Mouse (Mus musculus) kidney, adult 11 months (tissue): ENCODE measurements around the gene Nmur1.
A peak's percentile ranks its signal among the peaks of the same experiment; 100 is the strongest.

Experiments
- DNase-seq: peaks from one replicate; pipeline ENCODE4 v3.0.0; 2022

Nmur1 gene

DNA sequence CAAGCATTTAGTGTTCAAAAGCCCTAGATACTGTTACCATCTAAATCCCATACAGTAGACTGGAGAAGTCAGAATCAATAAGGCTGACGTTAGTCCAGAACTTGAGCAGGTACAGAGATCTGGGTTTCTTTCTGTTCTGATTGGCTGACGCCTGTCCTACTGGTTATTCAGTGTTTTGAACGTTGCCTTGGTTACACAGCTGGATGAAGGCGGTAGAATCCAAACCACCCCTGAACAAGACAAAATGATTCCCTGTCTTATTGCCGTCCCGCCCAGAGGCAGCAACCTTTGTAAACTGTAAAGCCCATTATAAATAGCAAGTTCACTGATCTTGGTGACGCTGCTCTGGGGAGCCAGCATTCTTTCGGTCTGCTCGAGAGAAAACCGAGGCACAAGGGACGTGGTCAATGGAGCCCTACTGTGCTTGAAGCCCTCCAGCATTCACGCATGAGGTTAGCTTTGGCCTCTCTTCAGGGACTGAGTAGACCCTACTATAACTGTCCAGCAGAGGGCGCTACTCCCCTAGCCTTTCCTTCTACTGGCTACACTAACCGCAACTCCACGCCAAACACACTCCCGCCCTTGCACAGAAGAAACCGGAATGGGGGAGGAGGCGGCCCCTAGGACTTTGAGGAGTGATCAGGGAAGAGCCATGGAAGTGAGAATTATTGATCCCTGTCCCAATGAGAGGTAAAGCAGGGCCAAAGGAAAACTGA, 14.3 kb upstream of the Nmur1 start:
- DNase-seq = peak; percentile 88

DNA sequence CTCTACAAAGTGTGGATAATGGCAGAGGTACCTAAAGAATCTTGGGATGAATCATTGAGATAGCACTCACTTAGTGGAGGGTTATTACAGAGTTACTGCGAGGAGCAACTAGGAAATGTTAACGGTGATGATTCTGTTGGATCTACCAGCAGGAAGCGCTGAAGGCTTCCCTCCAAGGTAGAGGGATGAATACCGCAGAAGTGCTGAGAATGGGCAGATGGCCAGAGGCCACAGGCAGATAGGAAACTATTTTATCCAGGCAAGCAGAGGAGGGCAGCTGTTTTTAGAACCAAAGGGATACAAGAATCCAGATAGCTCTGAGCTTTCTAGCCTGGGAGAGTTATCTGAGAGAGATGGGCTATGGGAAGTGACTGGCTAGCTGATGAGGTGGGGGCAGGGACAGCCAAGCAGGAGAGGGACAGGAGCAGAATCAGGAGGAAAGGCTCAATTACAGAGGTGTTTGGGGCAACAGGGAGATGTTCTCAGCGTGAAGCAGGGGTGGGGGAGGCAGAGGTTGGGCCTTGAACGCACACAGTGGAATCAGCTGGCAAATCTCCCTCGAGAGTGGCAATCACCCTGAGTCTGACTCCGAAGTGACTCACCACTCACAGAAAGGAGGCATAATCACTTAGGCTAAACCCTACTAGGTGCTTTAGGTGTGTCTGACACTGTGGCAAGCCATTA, 13.6 kb upstream of the Nmur1 start:
- no peak for DNase-seq

DNA sequence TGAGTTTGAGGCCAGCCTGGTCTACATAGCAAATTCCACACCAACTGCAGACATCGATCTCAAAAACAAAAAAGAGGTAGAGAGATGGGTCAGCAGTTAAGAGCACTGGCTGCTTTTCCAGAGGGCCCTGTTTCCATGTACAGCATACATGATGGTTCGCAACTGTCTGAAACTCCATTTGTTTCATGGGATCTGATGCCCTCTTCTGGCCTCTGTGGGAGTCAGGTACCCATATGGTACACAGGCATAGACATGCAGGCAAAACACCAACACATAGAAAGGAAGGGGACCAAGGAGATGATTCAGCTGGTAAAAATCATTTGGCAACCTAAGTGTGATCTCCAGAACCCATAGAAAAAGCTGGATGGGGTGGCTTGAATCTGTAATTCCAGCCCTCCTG, 12.5 kb upstream of the Nmur1 start:
- no peak for DNase-seq

DNA sequence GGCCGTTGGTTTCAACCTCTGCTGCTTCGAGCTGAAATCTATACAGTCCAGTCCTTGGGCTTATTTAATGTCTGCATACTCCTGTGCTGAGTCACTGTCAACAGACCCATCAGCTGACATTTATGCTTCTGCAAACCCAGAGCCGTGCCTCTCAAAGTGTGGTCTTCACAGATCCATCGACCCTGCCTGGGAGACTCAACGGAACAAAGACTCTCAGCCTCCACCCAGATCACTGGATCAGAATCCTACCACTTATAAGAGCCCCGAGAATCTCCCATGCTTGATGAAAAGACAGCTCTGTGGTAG, 11.9 kb upstream of the Nmur1 start:
- no peak for DNase-seq

DNA sequence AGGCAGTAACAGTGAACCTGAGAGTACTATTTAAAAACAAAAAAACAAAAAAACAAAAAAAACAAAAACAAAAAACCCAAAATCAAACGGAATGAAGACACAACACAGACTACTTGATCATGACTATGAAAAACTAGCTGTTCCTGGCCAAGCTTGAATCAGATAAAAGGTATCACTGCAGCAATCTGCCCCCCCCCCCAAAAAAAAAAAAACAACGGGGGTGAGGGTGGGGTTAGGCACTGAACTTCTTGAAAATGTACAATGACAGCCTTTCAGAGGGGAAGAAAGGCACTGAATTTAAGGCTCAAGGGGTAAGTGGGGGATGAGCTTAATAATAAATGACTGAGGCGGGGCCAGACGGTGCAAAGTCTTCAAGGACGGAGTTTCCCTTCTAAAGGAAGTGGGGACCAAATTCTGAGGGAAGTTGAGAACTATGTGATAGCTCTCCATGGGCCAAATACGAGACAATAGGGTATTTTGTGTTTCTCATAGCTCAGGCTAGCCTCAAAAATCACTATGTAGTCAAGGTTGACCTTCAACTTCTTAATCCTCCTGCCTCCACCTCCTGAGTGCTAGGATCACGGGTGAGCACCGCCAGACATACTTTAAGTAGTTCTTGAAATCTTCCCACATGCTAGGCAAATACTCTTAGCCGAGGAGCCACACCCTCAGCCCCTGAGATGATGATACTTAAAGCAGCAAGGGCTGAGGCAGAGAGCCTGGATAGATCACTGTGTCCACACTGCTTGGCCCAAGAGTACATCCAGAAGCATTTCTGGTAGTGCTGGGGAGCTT, 11.4 kb upstream of the Nmur1 start:
- DNase-seq = no peak

DNA sequence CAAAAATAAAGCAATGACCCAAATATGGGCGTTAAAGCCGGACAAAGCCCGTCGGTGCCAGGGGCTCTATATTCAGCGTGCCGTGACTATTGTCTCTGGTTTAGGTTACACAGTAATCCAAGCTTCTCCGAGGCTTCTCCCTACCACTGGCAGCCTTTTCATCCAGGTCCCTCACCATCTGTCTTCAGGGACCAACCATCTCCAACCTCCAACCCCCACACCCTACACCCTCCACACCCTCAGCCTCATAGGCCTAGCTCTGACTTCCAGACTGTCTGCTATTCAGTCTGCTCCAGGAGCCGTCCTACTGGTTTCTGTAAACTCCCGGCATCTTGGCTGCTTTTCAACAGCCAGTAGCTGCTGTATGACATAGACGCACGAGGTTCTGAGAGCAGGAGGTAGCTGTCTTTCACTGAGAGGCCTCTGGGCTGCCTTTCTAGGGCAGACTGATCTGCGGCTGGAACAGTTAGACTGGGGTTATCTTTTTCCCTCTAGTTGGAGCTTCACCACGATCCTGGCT, 9.3 kb upstream of the Nmur1 start:
- DNase-seq = peak; percentile 58

DNA sequence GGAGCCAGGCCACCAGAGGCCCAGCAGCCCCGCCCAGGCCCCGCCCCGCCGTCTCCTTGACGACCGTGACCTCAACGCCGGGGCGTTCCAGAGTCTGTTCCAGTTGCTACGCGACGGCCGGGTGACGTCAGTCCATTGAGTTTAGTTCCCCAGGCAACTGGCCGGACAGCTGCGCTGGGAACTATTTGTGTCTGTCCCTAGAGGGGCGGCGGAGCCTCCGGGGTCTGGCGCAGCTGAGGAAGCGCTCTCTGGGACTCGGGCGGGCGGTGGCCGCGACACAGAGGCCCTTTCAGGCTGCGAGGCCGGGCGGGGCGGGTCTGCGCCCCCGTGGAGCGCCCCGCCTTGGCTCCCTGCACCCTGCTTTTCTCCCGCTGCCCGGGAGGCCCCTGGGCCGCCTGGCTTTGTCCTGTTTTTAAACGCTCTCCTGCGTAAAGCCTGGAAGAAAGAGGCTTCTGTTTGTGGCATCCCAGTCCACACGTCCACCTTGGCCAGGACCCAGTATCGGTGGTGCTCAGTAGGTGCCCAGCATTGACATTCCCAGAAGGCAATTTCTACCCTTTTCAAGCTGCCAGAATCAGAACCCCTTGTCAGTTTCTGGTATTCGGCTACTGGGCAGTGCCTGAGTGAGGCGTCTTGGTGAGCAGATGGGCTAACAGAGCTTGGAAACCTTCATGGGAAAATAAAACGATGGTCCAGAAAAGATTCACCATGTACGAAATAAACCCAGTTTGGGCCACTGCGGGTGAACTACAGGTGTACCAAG, 8.6 kb upstream of the Nmur1 start:
- DNase-seq = peak; percentile 98

DNA sequence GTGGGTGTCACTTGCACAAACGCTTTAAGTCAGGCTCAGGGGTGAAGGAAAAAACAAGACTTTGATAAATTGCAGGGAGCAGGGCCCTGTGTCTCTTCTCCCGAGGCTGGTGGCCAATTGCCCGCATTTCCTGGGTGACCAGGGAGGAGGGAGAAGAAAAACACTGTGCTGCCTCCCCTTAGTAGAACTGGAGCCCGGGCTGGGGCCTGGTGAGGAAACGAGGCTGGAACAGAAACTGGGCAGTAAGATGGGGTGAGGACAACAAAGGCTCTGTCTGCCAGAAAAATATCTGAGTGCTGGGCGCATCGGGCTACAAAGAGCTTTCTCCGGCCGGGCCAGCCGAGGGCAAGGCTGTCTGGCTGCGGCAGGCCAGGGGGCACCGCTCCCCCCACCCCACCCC, 8.0 kb upstream of the Nmur1 start:
- DNase-seq = no peak

DNA sequence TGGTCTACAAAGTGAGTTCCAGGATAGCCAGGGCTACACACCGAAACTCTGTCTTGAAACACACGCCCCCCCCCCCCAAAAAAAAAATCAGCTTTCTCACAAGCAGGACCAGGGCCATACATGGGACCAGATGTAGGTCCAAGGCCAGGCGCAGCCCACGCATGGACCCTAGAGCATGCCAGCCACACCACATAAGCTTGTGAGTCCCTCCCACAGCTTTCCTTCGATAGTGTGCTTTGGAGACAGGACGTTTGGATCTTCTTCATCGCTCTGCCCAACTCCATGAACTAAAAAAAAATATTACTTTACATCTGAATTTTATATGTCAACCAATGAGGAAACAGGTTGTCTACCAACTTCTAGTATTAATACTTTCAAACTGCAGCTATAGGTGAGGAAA, 7.3 kb upstream of the Nmur1 start:
- DNase-seq = no peak

DNA sequence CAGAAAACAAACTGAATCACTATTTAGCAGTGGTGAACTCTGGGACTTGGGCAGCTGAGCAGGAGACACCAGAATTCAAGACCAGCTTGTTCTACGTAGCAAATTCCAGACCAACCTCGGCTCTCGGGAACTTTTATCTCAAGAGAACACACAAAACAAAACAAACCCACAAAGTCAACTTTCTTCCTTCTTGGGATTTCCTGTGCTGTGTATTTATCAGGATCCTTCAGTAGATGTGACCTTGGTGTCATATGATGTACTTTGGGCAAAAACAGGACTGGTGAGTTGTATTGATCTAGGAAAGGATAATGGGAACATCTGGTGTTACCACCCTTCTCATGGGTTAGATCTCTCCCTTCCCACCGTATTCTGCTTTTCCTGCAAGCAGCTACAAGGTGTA, 6.8 kb upstream of the Nmur1 start:
- no peak for DNase-seq

DNA sequence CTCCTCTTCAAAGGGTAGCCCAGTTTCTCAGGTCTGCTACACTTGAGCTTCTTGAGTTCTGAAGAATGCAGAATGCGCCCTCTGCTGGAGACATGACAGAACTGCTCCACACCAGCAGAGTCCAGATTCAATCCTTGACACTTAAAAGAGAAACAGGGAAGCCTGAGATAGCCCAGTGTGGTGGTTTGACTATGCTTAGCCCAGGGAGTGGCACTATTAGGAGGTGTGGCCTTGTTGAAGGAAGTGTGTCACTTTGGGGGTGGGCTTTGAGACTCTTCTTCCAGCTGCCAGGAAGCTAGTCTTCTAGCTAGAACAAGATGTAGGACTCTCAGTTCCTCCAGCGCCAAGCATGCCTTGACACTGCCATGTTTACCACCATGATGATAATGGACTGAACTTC, 4.0 kb upstream of the Nmur1 start:
- peak; percentile 65 for DNase-seq

DNA sequence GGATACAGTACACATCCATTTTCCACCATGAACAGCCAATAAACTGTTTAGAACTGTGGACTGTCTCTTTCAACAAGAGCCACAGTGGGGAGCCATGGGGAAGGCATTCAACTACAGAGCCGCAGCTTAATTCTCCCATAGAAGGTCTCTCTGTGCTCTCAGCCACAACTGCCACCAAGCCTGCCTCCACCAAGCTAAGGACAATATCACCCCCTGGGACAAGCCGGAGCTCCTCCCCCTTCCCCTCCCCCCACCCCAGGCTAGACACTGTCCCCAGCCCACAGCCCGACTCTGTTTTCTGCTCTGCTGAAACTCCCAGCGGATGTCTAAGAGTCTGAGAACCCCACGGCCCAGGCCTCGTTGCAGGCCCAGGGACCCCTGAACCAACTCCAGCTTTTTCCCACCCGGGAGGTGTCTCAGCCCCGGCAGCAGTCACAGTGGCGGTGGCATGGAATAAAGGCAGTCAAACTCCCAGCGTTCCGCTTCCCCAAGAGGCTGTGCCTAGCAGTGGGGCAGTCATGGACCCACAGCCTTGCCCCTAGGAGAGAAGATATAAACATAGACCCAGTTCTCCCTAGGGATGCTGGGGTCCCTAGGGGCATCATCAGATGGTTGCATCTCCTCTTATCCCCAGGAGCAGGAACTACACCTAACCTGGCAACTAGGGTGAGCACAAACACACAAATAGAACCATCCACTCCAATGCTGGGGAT, 1.0 kb downstream of the Nmur1 start:
- no peak for DNase-seq

DNA sequence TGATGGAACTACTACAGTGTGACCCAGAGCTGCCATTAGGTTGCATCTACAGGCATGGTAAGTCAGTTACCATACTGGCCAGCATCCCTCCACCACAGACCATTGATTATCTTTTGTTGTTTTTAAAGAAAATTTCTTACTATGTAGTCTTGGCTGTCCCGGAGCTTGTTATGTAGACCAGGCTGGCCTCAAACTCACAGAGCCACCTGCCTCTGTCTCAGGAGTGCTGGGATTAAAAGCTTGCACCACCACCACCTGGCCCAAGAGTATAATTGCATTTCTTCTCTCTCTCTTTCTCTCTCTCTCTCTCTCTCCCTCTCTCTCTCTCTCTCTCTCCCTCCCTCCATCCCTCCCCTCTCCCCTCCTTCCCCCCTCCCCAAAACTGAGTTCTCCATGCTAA, 1.7 kb downstream of the Nmur1 start:
- DNase-seq = no peak

DNA sequence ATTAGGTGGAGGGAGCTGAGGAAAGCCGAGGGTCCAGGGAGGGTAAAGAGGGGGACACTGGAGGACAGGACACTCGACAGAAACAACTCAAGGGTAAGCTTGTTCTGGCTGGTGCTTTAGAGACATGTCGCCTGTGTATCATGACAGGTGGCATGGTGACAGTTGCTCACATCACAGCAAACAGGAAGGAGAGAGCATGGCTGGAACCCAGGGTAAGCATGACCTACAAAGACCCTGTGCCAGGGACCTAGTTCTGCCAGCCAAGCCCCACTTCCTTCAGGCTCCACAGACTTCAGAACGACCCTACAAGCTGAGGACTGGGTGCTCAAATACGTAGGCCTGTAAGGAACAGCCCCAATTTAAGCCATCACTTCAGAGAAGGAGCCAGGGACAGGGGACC, 2.1 kb downstream of the Nmur1 start:
- DNase-seq = no peak

DNA sequence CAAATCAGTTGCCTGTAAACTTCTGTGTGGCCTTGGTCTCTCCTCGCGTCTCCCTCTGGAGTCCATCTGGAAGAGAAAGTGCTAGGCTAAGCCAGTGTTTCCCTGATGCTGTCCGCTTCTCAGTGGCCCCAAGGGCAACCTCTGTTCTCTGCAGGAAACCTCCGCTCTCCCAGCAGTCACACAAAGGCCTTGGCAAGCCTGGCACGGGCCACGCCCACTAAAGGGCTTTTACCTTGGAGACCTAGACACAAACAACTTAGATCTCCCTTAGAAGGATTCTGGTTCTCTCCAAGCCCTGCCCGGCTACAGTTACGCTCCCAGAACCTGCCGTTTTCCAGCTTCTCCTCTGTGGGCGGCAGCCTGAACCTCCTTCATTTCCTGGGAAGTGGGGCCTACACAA, 5.0 kb downstream of the Nmur1 start:
- DNase-seq = no peak

DNA sequence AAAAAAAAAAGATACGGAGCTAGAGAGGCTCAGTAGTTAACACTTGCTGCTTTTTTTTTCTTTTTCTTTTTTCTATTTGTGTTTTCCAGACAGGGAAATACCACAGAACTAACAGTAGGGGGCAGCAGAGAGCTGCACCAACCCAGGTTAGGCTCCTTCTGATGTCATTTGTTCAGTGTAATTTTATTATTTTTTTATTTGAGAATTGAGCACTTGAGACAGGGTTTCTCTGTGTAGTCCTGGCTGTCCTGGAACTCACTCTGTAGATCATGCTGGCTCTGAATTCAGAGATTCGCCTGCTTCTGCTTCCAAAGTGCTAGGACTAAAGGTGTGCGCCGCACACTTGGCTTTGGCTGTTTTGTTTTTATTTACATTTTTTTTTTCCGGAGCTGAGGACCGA, 9.7 kb downstream of the Nmur1 start:
- no peak for DNase-seq

DNA sequence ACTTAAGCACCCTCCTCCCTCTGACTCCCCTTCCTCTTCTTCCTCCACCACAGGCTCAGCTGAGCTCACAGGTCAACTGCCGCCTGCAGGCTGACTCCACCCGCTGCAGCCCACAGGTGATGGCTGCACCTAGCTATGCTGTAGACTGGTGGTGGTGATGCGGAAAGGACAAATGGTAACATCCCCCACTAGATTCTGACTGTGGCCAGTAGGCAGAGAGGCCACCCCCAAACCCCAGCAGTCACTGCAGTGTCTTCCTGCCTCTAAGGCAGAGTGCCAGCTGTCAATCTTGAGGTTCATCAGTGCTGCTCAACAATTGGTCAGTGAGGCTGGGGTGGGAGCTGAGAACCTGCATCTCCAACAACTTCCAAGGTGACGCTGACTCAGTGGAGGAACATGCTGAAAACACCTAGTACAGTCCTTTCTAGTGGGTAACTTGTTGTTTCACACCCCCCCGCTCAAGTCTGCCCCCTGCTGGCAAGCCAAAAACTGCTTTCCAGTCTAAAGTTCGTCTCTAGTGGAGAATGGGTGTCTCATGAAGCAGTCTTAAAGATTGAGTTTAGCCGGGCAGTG, 10.3 kb downstream of the Nmur1 start:
- DNase-seq = no peak

DNA sequence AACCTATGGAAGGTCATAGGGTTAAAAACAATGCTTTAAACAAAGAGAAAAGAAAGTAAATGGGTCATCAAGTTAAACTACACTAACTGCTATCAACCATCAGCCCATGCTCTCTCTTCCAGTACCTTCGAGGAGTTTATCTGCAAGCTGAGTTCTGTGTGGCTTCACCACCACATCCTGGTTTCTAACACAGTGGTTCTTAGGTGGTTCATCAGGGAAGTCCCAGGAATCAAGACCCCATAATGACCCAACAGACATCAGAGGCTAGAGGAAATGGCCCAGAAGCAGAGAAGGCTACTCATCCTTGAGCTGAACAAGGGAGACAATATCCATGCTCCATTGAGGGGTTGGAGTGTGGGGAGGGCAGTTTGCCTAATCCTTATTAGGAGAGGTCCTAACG, 10.9 kb downstream of the Nmur1 start:
- DNase-seq = no peak

DNA sequence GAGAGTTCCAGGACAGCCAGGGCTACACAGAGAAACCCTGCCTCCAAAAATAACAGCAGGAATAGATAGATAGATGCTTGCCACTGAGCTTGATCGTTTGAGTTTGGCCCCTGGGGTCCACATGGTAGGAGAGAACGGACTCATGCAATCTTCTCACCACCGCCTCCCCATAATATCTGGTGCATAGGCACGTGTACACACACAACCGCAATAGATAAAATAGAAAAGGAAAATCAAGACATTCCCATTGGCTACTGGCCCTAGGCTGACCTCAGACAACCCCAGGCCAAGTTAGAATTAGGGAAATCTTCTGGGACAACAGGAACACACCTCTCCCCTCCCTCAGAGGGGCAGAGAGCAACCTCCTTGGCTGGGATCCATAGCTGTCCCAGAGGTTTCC, 11.3 kb downstream of the Nmur1 start:
- DNase-seq = no peak

DNA sequence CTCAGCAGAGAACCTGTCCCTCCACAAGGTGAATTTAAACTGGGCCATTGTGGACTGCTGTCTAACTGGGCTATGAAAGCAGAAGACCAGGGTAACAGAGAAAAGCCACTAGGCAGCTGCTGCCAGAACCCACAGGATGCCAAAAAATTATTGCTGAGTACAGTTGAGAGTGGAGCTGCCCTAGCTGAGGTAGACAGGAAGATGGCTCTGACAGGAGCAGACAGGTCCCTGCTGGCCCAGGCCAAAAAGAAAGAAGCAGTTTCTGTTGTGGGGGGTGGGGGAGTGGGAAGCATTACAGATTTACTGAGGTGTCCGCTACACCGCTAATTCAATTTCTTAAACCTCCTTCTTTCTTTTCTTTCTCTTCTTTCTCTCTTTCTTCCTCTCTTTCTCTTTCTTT, 16.6 kb downstream of the Nmur1 start:
- DNase-seq = no peak

DNA sequence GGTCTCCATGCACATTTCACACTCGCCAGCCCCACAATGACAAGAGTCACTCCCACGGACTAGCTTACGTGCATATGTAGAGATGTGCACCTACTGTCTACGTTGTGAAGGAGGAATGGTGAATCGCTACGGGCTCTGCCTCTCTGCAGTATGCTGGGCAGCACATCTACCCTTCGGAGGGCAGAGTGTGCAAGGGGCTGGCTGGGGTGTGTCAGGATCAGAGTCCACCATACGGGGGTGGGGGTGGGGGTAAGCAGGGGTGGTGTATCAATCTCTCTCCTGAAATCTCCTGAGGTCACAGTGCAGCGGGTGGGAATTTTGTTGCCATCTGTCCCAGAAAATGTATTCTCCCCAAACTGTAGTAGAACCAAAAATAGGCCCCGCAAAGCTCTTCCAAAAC, 17.5 kb downstream of the Nmur1 start:
- DNase-seq = no peak

DNA sequence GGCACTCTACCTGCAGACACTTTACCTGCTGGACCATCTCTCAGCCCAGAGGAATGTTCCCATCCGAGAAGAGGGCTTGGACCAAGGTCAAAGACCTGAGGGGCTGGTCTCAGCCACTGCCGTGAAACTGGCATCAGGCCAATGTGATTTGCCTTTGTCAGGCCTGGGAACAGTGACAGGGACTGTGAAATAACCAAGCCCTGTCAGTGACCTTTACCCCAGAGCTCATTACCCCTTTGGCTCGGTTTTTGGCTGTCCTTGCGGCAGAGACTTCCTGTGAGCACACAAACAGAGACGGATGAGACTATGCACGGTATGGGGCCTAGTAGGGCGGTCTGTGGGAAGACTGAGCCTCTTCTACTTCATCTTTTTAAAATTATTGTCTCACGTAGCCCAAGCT, 19.1 kb downstream of the Nmur1 start:
- DNase-seq = peak; percentile 49
